Mouse (Mus musculus) spleen, adult 2 months (tissue): ENCODE results near the gene St8sia4. TPM values are rescaled to one million over a fixed set of nuclear protein-coding genes. Genes with fewer than 3 reads are reported as not detected.

Experiments used
- DNase-seq, 2 experiments: peaks; one replicate each; pipeline versions ENCODE4 v3.0.0 to v3.0.0-alpha.2; 2012 to 2021; ENCODE audit warnings: low spot score in 2 of 2, low read depth in 1 of 2
- H3K27ac ChIP-seq: fragments of 200-500 bp; 2 replicates; pipeline ENCODE4 v1.5.1; 2012; ENCODE audit warnings: low read length, inconsistent platforms; ENCODE audit not compliant: insufficient read depth
- H3K27me3 ChIP-seq: fragments of 200-500 bp; 2 replicates; pipeline ENCODE4 v1.6.1; 2012; ENCODE audit warnings: mild to moderate bottlenecking, moderate library complexity, low read length, inconsistent platforms; ENCODE audit not compliant: control insufficient read depth, insufficient read depth
- H3K36me3 ChIP-seq: fragments of 200-500 bp; 2 replicates; pipeline ENCODE4 v1.6.1; 2012; ENCODE audit warnings: mild to moderate bottlenecking, low read length, inconsistent platforms; ENCODE audit not compliant: control insufficient read depth, insufficient read depth
- H3K4me1 ChIP-seq: fragments of 200-500 bp; 2 replicates; pipeline ENCODE4 v1.6.1; 2011; ENCODE audit warnings: inconsistent platforms; ENCODE audit not compliant: control insufficient read depth, insufficient read depth, insufficient read length
- H3K4me3 ChIP-seq: fragments of 200-500 bp; 2 replicates; pipeline ENCODE4 v1.5.1; 2011; ENCODE audit warnings: mild to moderate bottlenecking, inconsistent platforms; ENCODE audit not compliant: insufficient read depth, insufficient read length; ENCODE audit errors: extremely low read depth
- CTCF ChIP-seq: fragments of 200-500 bp; IDR thresholded peaks from 2 replicates; pipeline ENCODE4 v1.5.1; 2011; ENCODE audit warnings: mild to moderate bottlenecking, inconsistent platforms; ENCODE audit not compliant: insufficient read depth, insufficient read length, insufficient replicate concordance; ENCODE audit errors: extremely low read depth
- POLR2A ChIP-seq: fragments of 200-500 bp; IDR thresholded peaks from 2 replicates; pipeline ENCODE4 v1.6.1; 2011; ENCODE audit warnings: low read depth, low read length, inconsistent platforms
- WGBS: fragments of 180-500 bp; shearing (Covaris S2); methylation state at CpG from one replicate; pipeline ENCODE4 v1.1.7; 2018; 5-methylcytosine and 5-hydroxymethylcytosine counted together
- polyA plus RNA-seq: library from polyadenylated mRNA; depleted of rRNA; stranded (reverse); fragments of >200 nt; gene quantifications from 2 replicates; pipeline ENCODE4 v1.2.3, GENCODE M21; 2012

The St8sia4 gene
- polyA plus RNA-seq, 1 experiment = 3.1 TPM

GRCm38 (mm10) chr1:95605458-95605857 is 61.9 kb downstream of the St8sia4 start:
- DNase-seq = peak; percentile 26 to 41
- WGBS = 10% methylated on average over 2 of the region's 2 CpGs
- Histone ChIP-seq H3K4me1 (peaks cover 3% of the 10 kb centered on the region; the same call in 1 of the 2 replicates), H3K36me3 (no peaks in the 10 kb centered on the region; the same call in 1 of the 2 replicates), H3K27me3 (no peaks in the 10 kb centered on the region), H3K4me3 (no peak overlapping the region), H3K27ac (peak overlapping the region; percentile 37; the same call in 1 of the 2 replicates)
- no peak for TF ChIP-seq CTCF
- no peak for TF ChIP-seq POLR2A

- H3K4me1 ChIP-seq = peaks cover 2% of the 10 kb centered on the region
- peak overlapping the region; percentile 60; the same call in 1 of the 2 replicates for H3K27ac ChIP-seq
- no peak for DNase-seq
- no peaks in the 10 kb centered on the region for H3K36me3 ChIP-seq
- 25% methylated on average over 1 of the region's 1 CpGs for WGBS
- no peak overlapping the region for H3K4me3 ChIP-seq
- H3K27me3 ChIP-seq = no peaks in the 10 kb centered on the region
- TF ChIP-seq POLR2A (no peak), CTCF (no peak)
These were observed 69.3 kb downstream of the St8sia4 start for GRCm38 (mm10) chr1:95598108-95598507.

GRCm38 (mm10) chr1:95596825-95597224 is 70.5 kb downstream of the St8sia4 start:
- H3K4me3 ChIP-seq = no peak overlapping the region; the same call in 1 of the 2 replicates
- no peaks in the 10 kb centered on the region for H3K36me3 ChIP-seq
- H3K27me3 ChIP-seq = no peaks in the 10 kb centered on the region
- peaks cover 4% of the 10 kb centered on the region for H3K4me1 ChIP-seq
- DNase-seq = no peak
- 26% methylated on average over 1 of the region's 1 CpGs for WGBS
- no peak for TF ChIP-seq POLR2A
- TF ChIP-seq CTCF = no peak
- peak overlapping the region; percentile 29; the same call in 1 of the 2 replicates for H3K27ac ChIP-seq

GRCm38 (mm10) chr1:95591101-95591500 is 76.3 kb downstream of the St8sia4 start:
- WGBS = 70% methylated on average over 2 of the region's 2 CpGs
- TF ChIP-seq POLR2A = no peak
- no peak for TF ChIP-seq CTCF
- Histone ChIP-seq H3K27ac (peak overlapping the region; percentile 88), H3K4me1 (peaks cover 11% of the 10 kb centered on the region), H3K36me3 (peaks cover 8% of the 10 kb centered on the region), H3K4me3 (no peak overlapping the region), H3K27me3 (no peaks in the 10 kb centered on the region)
- no peak for DNase-seq

- Histone ChIP-seq H3K4me3 (no peak overlapping the region), H3K27ac (no peak overlapping the region), H3K36me3 (peaks cover 8% of the 10 kb centered on the region), H3K4me1 (peaks cover 11% of the 10 kb centered on the region), H3K27me3 (no peaks in the 10 kb centered on the region)
- TF ChIP-seq CTCF (no peak), POLR2A (no peak)
- DNase-seq = peak; percentile 73 to 79
- WGBS = 18% methylated on average over 2 of the region's 2 CpGs
These were observed 77.3 kb downstream of the St8sia4 start for GRCm38 (mm10) chr1:95590108-95590507.

GRCm38 (mm10) chr1:95589471-95589870 is 77.9 kb downstream of the St8sia4 start:
- DNase-seq = no peak
- Histone ChIP-seq H3K4me3 (no peak overlapping the region), H3K4me1 (peaks cover 11% of the 10 kb centered on the region), H3K27ac (peak overlapping the region; percentile 73; the same call in 1 of the 2 replicates), H3K36me3 (peaks cover 8% of the 10 kb centered on the region), H3K27me3 (no peaks in the 10 kb centered on the region)
- TF ChIP-seq POLR2A (no peak), CTCF (no peak)

- 91% methylated on average over 1 of the region's 1 CpGs for WGBS
- no peak overlapping the region for H3K27ac ChIP-seq
- no peaks in the 10 kb centered on the region for H3K4me1 ChIP-seq
- no peaks in the 10 kb centered on the region for H3K27me3 ChIP-seq
- no peaks in the 10 kb centered on the region; the same call in 1 of the 2 replicates for H3K36me3 ChIP-seq
- no peak overlapping the region for H3K4me3 ChIP-seq
- TF ChIP-seq CTCF = no peak
- TF ChIP-seq POLR2A = no peak
- DNase-seq = no peak
These were observed 84.1 kb downstream of the St8sia4 start for GRCm38 (mm10) chr1:95583310-95583709.
